Mouse (Mus musculus): ENCODE measurements at regions not wholly inside any gene's neighbourhood (a gene's known extent, or its start where the extent isn't known, plus 50 kb on each side); places are given as distances from the start of the nearest gene placed in this dataset.
A peak's percentile ranks its signal among the peaks of the same experiment; 100 is the strongest.

DNA sequence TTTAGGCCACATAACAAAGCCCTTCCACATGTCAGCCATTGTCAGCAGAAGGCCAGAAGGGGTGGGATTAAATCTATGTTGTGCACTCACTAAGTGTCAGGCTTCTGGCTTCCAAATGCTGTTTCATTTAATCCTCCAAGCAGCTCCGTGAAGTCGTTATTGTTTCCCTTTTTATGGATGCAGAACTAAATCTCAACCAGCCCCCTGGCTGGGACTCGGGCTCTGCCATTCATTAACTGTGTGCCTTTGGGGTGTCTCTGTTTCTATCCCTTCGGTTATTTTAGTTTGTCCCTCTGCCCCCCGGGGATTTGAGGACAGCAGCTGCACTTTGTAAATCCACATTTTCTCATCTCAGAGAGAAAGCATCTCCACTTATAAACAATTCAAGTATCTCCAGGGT is 188.8 kb upstream of the Usp24 start:
- Histone ChIP-seq H3K4me1 (ENCODE audit: control insufficient read depth, insufficient read depth, low read length) (no peaks in the 10 kb centered on the region), H3K27ac (ENCODE audit: control insufficient read depth, insufficient read depth, low read depth, low read length, poor library complexity) (no peak overlapping the region), H3K4me3 (replicated peaks; ENCODE audit: control insufficient read depth, low read depth, low read length) (no peak overlapping the region)
- TF ChIP-seq CTCF (IDR thresholded peaks at IDR 0.05; ENCODE audit: control insufficient read depth, insufficient read depth, low read length) (no peak), POLR2A (IDR thresholded peaks at IDR 0.05; ENCODE audit: borderline replicate concordance, control insufficient read depth, low read depth, low read length) (no peak)
- WGBS: 75% methylated on average over 5 of the region's 5 CpGs

DNA sequence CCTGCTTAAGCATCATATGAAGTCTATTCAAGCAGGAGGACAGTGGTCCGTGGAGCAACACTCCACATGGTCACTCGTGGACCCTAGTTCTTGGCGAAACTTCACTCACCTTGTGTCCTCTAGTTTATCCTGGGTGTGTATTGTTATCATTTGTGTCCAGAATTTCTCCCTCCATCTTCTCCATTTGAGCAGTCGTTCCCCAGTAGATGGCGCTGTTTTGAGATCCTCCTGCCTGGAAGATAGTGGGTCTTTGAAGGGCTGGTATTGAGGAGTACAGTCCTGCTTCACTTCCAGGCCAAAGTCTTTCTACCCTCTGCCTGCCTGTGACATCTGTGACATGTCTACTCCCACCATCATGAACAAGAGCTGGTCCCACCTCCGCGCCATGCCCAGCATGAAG is 188.4 kb upstream of the Usp24 start:
- WGBS: 55% methylated on average over 7 of the region's 7 CpGs
- H3K27ac ChIP-seq (ENCODE audit: control insufficient read depth, insufficient read depth, low read depth, low read length, poor library complexity): no peak overlapping the region
- no peak for TF ChIP-seq POLR2A (IDR thresholded peaks at IDR 0.05; ENCODE audit: borderline replicate concordance, control insufficient read depth, low read depth, low read length)
- 0 out of 2 replicates have a peak, but pooled peaks have one; percentile 13 for TF ChIP-seq CTCF (IDR thresholded peaks at IDR 0.05; ENCODE audit: control insufficient read depth, insufficient read depth, low read length)
- no peak overlapping the region for H3K4me3 ChIP-seq (replicated peaks; ENCODE audit: control insufficient read depth, low read depth, low read length)
- H3K4me1 ChIP-seq (ENCODE audit: control insufficient read depth, insufficient read depth, low read length): no peaks in the 10 kb centered on the region

DNA sequence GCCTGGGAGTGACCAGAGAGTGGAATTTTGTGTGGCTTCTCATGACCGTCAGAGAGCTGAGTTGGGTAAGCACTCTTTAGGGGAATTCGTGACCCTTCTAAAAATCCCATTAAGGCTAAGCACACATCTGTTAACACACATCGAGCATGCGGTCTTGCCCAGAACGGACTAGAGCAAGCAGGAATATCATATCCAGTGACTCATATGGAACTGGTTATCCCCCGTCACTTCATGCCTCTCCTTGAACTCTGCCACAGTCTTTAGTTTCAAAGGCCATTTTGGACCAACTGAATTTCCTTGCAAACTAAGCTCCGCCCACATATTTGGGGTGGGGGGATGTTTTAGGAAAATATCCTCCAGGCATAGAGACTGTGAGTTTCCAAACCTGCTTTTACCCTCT is 186.7 kb upstream of the Usp24 start:
- 80% methylated on average over 7 of the region's 7 CpGs for WGBS
- TF ChIP-seq CTCF (IDR thresholded peaks at IDR 0.05; ENCODE audit: control insufficient read depth, insufficient read depth, low read length) (no peak), POLR2A (IDR thresholded peaks at IDR 0.05; ENCODE audit: borderline replicate concordance, control insufficient read depth, low read depth, low read length) (no peak)
- no peak overlapping the region for H3K27ac ChIP-seq (ENCODE audit: control insufficient read depth, insufficient read depth, low read depth, low read length, poor library complexity)
- no peak overlapping the region for H3K4me3 ChIP-seq (replicated peaks; ENCODE audit: control insufficient read depth, low read depth, low read length)
- H3K4me1 ChIP-seq (ENCODE audit: control insufficient read depth, insufficient read depth, low read length): no peaks in the 10 kb centered on the region

DNA sequence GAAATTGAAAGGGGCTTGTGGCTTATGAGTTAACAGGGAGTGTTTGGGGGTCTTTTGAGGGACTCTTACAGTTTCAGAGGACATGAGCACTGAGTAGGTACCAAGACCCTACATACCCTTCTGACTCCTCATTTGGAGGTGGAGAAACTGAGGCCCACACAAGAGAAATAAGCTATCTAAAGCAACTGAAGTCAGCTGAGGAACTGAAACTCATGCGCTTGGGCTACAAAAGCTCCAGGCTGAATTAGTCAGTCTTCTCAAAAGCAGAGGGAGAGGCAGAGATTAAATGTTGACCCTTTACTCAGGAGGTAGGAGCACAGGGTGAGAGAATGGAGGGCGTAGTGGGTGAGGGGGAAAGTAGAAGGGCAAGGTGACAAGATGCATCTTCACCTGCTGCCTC is 186.2 kb upstream of the Usp24 start:
- 88% methylated on average over 2 of the region's 2 CpGs for WGBS

DNA sequence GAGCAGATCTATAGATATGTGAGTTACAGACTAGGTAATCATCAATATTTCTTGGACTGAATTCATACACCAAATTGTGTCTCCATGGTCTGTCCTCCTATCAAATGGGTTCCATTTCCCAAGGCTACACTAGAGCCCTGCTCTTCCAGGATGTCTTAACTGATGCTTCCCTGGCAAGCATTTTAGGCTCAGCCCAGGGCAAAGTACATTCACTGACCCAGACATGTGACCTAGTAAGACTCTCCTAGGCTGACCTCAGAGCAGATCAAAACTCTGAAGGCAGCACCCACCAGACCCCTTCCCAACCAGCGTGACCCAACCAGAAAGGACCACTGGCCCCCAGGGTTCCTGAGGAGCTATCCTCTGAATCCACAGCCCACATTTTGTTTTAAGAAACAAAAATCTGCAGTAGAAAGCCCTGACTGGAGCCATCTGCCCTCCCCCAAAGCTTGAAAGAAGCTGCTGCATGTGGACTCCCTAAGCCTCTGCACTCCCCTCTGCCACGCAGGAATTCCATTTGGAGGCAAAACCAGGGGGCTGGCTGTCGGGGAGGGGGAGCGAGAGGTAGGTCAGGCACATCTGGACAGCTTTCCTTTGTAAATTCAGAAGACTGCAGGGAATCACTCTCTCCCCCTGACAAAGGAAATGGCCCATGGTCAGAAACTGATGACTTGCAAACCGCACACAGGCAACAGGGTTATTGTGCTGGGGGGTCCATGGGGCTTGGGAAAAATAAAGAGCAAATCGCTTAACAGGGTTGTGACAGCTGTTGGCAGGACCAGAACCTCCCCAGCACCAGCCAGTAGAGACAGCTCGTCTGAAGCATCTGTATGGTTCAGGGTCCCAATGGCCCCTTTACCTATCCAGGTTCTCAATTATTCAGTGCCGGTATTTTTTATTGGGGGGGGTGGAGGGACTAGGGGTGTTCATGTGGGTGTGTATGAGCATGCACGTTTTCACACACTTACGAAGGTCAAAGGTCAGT is 182.0 kb upstream of the Usp24 start:
- Histone ChIP-seq H3K27ac (ENCODE audit: control insufficient read depth, insufficient read depth, low read depth, low read length, poor library complexity) (no peak overlapping the region), H3K4me3 (replicated peaks; ENCODE audit: control insufficient read depth, low read depth, low read length) (no peak overlapping the region), H3K4me1 (ENCODE audit: control insufficient read depth, insufficient read depth, low read length) (no peaks in the 10 kb centered on the region)
- 70% methylated on average over 10 of the region's 10 CpGs for WGBS
- TF ChIP-seq POLR2A (IDR thresholded peaks at IDR 0.05; ENCODE audit: borderline replicate concordance, control insufficient read depth, low read depth, low read length) (no peak), CTCF (IDR thresholded peaks at IDR 0.05; ENCODE audit: control insufficient read depth, insufficient read depth, low read length) (no peak)

More for the DNA sequence above, 186.2 kb upstream of the Usp24 start:
- Histone ChIP-seq H3K27ac (ENCODE audit: control insufficient read depth, insufficient read depth, low read depth, low read length, poor library complexity) (no peak overlapping the region), H3K4me3 (replicated peaks; ENCODE audit: control insufficient read depth, low read depth, low read length) (no peak overlapping the region), H3K4me1 (ENCODE audit: control insufficient read depth, insufficient read depth, low read length) (no peaks in the 10 kb centered on the region)
- TF ChIP-seq CTCF (IDR thresholded peaks at IDR 0.05; ENCODE audit: control insufficient read depth, insufficient read depth, low read length) (no peak), POLR2A (IDR thresholded peaks at IDR 0.05; ENCODE audit: borderline replicate concordance, control insufficient read depth, low read depth, low read length) (no peak)

DNA sequence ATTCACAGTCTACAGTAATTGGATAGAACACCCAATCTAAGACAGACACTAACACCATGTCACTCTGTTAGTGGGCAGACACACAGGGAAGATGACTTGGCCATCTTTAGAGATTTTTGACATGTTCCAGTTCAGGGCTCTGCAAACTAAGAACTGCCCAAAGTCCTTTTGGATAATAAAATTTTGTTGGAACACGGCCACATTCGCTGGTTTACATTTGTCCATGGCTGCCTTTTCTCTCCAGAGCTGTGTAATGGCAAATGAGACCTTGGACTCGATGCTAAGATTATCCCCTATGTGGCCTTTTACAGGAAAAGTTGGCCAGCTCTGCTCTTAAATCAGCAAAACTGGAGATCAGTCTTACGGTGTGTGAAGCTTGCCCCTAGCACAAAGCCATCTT is 173.3 kb upstream of the Usp24 start:
- Histone ChIP-seq H3K27ac (ENCODE audit: control insufficient read depth, insufficient read depth, low read depth, low read length, poor library complexity) (no peak overlapping the region), H3K4me1 (ENCODE audit: control insufficient read depth, insufficient read depth, low read length) (no peaks in the 10 kb centered on the region), H3K4me3 (replicated peaks; ENCODE audit: control insufficient read depth, low read depth, low read length) (no peak overlapping the region)
- 81% methylated on average over 4 of the region's 4 CpGs for WGBS
- TF ChIP-seq CTCF (IDR thresholded peaks at IDR 0.05; ENCODE audit: control insufficient read depth, insufficient read depth, low read length) (no peak), POLR2A (IDR thresholded peaks at IDR 0.05; ENCODE audit: borderline replicate concordance, control insufficient read depth, low read depth, low read length) (no peak)

DNA sequence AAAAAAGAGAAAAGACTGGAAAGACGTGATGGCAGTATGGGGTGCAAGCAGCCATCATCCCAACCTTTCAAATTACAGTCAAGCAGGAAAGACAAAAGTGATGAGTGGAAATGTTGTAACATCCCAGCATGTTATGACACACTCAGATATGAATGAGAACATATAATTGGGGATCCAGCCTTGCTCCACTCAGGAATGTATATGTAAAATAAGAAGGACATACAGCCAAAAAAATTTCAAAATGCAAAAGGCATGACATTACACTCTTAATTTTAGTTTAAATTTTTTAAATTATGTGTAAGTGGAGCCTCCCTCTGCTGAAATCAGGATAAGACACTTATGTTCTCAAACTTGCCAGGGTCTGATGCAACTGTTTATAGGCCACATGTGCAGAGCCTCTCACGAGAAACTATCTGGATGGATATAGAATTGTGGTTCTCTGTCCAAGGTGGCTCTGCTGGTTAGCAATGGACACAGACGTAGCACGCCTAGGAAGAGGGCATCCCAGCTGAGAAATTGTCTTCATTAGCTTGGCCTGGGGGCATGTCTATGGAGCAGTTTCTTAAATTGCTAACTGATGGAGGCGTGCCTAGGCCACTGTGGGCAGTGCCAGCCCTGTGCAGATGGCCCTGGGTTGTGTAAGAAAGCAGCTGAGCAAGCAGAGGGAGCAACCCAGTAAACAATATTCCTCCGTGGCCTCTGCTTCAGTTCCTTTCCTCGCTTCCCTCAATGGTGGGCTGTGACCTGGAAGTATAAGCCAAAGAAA is 171.5 kb upstream of the Usp24 start:
- Histone ChIP-seq H3K27ac (ENCODE audit: control insufficient read depth, insufficient read depth, low read depth, low read length, poor library complexity) (no peak overlapping the region), H3K4me3 (replicated peaks; ENCODE audit: control insufficient read depth, low read depth, low read length) (no peak overlapping the region), H3K4me1 (ENCODE audit: control insufficient read depth, insufficient read depth, low read length) (no peaks in the 10 kb centered on the region)
- WGBS: 67% methylated on average over 7 of the region's 7 CpGs
- TF ChIP-seq POLR2A (IDR thresholded peaks at IDR 0.05; ENCODE audit: borderline replicate concordance, control insufficient read depth, low read depth, low read length) (no peak), CTCF (IDR thresholded peaks at IDR 0.05; ENCODE audit: control insufficient read depth, insufficient read depth, low read length) (no peak)

DNA sequence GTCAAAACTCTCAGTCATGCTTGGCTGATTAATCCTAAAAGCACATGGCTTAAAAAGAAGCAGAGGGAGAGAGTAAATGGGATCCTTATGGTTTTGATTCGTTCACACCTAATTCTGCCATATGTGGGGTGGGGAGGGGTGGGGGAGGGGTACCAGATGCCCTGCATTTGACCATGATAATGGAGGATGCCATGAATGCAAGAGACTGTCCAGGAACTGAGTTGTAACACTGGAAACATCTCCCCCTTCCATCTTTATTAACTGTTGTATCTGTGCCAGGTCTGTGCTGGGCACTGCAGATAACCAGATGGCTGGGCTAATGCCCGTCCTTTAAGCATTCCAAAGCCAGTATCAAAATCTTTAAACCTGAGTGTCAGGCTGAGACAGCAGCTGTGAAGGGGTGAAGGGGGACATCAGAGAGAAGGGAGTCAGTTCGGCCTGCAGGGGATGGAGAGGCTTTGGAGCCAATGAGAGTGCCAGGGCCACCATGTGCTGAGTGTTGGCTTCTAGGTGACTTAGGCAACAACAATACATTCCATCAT is 169.0 kb upstream of the Usp24 start:
- 53% methylated on average over 3 of the region's 3 CpGs for WGBS
- Histone ChIP-seq H3K4me3 (replicated peaks; ENCODE audit: control insufficient read depth, low read depth, low read length) (no peak overlapping the region), H3K4me1 (ENCODE audit: control insufficient read depth, insufficient read depth, low read length) (no peaks in the 10 kb centered on the region), H3K27ac (ENCODE audit: control insufficient read depth, insufficient read depth, low read depth, low read length, poor library complexity) (no peak overlapping the region)
- no peak for TF ChIP-seq POLR2A (IDR thresholded peaks at IDR 0.05; ENCODE audit: borderline replicate concordance, control insufficient read depth, low read depth, low read length)
- no peak for TF ChIP-seq CTCF (IDR thresholded peaks at IDR 0.05; ENCODE audit: control insufficient read depth, insufficient read depth, low read length)
